Mouse (Mus musculus) lung, postnatal 0 days (tissue): ENCODE data around the gene Sox30.

Experiments
- CTCF ChIP-seq: IDR thresholded peaks from 2 replicates; pipeline ENCODE4 v1.5.1; 2016; ENCODE audit warnings: antibody characterized with exemption, mild to moderate bottlenecking
- EP300 ChIP-seq: IDR thresholded peaks from 2 replicates; pipeline ENCODE4 v1.6.1; 2016; ENCODE audit warnings: antibody characterized with exemption, mild to moderate bottlenecking, control low read depth

DNA sequence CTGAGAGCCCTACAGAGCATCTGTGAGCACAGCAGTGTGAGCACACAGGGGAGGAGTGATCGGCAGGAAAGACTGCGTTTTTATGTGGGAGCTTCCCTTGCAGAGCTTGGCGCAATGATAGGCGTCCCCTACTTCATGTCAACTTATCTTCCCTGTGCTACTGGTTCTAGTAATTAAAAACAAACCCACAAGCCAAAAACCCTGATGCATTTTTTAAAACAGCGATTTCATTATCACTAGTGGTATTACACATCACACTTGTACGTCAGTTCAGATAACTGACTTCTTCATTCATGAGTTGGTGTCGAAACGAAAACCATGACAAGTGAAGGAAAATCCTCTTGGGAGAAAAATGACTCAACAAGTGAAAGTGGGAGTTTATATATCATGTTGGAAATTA, 41.2 kb upstream of the Sox30 start:
- TF ChIP-seq EP300 (no peak), CTCF (no peak)
